Mouse (Mus musculus): ENCODE measurements at regions not wholly inside any gene's neighbourhood (a gene's known extent, or its start where the extent isn't known, plus 50 kb on each side); places are given as distances from the start of the nearest gene placed in this dataset.

DNA sequence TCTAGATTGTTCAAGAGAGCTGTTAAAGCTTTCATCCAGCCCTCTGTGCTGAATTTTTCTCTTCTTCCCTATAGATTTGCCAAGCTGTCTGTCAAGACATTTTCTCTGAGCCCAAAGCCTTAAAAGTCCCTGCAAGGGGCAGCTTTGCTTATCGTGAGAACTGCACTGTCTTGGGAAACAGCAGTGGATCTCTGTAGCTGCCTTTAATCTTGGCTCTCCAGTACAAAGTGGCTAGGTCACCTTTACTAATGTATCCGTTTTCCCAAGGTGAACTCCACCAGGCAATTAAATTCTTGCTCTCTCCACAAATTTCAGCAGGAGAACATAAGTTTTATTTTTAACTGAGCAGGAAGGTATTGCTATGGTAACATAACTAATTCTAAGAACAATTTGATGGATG, 431.2 kb downstream of the 9430069I07Rik start:
- TF ChIP-seq CTCF (IDR thresholded peaks at IDR 0.05; ENCODE audit: low read depth, low read length) (no peak), POLR2A (IDR thresholded peaks at IDR 0.05; ENCODE audit: borderline replicate concordance, low read depth, low read length) (no peak)
